Mouse (Mus musculus) testis, adult 2 months (tissue): ENCODE measurements around the gene Nme7.

ENCODE experiments used
- CTCF ChIP-seq: fragments of 200-500 bp; IDR thresholded peaks from 2 replicates; pipeline ENCODE4 v1.5.1; 2012; ENCODE audit warnings: low read depth, mild to moderate bottlenecking, inconsistent platforms, low read length, moderate library complexity; ENCODE audit not compliant: control insufficient read depth, insufficient read depth, insufficient replicate concordance
- POLR2A ChIP-seq: fragments of 200-500 bp; IDR thresholded peaks from 2 replicates; pipeline ENCODE4 v1.6.1; 2012; ENCODE audit warnings: low read depth, mild to moderate bottlenecking, inconsistent platforms, low read length, moderate library complexity; ENCODE audit not compliant: control insufficient read depth

DNA sequence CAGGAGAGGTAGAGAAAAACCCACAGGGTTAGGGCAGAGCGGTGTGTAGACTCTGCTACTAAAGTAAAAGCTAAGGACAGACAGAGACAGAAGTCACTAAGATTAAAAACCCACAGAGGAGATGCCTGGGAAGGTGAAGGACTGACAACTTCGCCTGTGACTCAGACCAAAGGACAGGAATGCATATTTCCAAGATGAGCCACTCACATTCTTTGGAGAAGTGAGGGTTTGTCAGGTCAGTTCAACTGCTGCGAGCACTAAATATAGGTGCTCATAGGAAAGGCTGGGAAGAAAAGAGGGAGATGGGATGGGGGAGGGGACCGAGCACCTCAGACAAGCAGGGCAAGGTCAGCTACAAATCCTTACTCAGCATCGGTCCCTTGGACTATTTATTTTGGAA, 147.4 kb downstream of the Nme7 start:
- no peak for TF ChIP-seq POLR2A
- no peak for TF ChIP-seq CTCF
